Mouse (Mus musculus) bone marrow macrophage, adult 2 months (primary cell): ENCODE results near the gene Cyb5b.

Experiments
- CTCF ChIP-seq: IDR thresholded peaks from 2 replicates; pipeline ENCODE4 v1.5.1; 2012; ENCODE audit warnings: low read depth, mild to moderate bottlenecking, low read length, moderate library complexity
- POLR2A ChIP-seq: IDR thresholded peaks from 2 replicates; pipeline ENCODE4 v1.6.1; 2012; ENCODE audit warnings: mild to moderate bottlenecking, low read depth, low read length, borderline replicate concordance

GRCm38 (mm10) chr8:107137591-107137990 lies 12.8 kb upstream of the Cyb5b start:
- TF ChIP-seq CTCF = no peak
- TF ChIP-seq POLR2A = no peak
